Mouse (Mus musculus): ENCODE measurements at regions not wholly inside any gene's neighbourhood (a gene's known extent, or its start where the extent isn't known, plus 50 kb on each side); places are given as distances from the start of the nearest gene placed in this dataset.

- no peak for TF ChIP-seq CTCF (IDR thresholded peaks at IDR 0.05; ENCODE audit: low read depth, low read length)
- TF ChIP-seq POLR2A (IDR thresholded peaks at IDR 0.05; ENCODE audit: insufficient read depth, low read length), result no peak
- no peak for TF ChIP-seq EP300 (IDR thresholded peaks at IDR 0.05; ENCODE audit: insufficient read depth, low read depth, low read length)
These were observed 299.5 kb downstream of the Pcdh10 start for GRCm38 (mm10) chr3:45677672-45678071.
